Mouse (Mus musculus) embryonic facial prominence, embryonic 15.5 days (tissue): ENCODE data around the gene Med23. TPM values are rescaled to one million over a fixed set of nuclear protein-coding genes. Genes with fewer than 3 reads are reported as not detected.

Experiments used
- ATAC-seq: fragments of 200-750 bp; cut with Nextera tagmentation; 2 replicates; pipeline ENCODE4 v1.8.0; 2017; ENCODE audit warnings: low read depth, moderate TSS enrichment; ENCODE audit not compliant: insufficient number of reproducible peaks, low FRiP score, low TSS enrichment
- H3K27ac ChIP-seq: fragments of 300-500 bp; sonication (generic); replicated peaks from 2 replicates; pipeline ENCODE4 v1.5.1; 2015; ENCODE audit warnings: mild to moderate bottlenecking, inconsistent platforms
- H3K27me3 ChIP-seq: fragments of 300-500 bp; sonication (generic); 2 replicates; pipeline ENCODE4 v1.6.1; 2015; ENCODE audit warnings: inconsistent platforms
- H3K36me3 ChIP-seq: fragments of 300-500 bp; sonication (generic); 2 replicates; pipeline ENCODE4 v1.6.1; 2015; ENCODE audit warnings: mild to moderate bottlenecking, inconsistent platforms
- H3K4me1 ChIP-seq: fragments of 300-500 bp; sonication (generic); 2 replicates; pipeline ENCODE4 v1.6.1; 2015; ENCODE audit warnings: inconsistent platforms
- H3K4me2 ChIP-seq: fragments of 300-500 bp; sonication (generic); replicated peaks from 2 replicates; pipeline ENCODE4 v1.6.1; 2015; ENCODE audit warnings: mild to moderate bottlenecking, inconsistent platforms
- H3K4me3 ChIP-seq: fragments of 300-500 bp; sonication (generic); replicated peaks from 2 replicates; pipeline ENCODE4 v1.5.1; 2015; ENCODE audit warnings: mild to moderate bottlenecking, inconsistent platforms
- H3K9ac ChIP-seq: fragments of 300-500 bp; sonication (generic); 2 replicates; pipeline ENCODE4 v1.6.1; 2015; ENCODE audit warnings: inconsistent platforms
- H3K9me3 ChIP-seq: fragments of 300-500 bp; sonication (generic); replicated peaks from 2 replicates; pipeline ENCODE4 v1.6.1; 2016; ENCODE audit warnings: inconsistent platforms
- WGBS: fragments of 180-500 bp; shearing (Covaris S2); methylation state at CpG from one replicate; pipeline ENCODE4 v1.1.7; 2015; 5-methylcytosine and 5-hydroxymethylcytosine counted together
- polyA plus RNA-seq: library from polyadenylated mRNA; unstranded; fragments of >200 nt; fragmentation: Nextera tagmentation; extraction: Ambion mirVana; gene quantifications from 2 replicates; pipeline ENCODE4 v1.2.1, GENCODE M21; 2015

Med23 gene
- polyA plus RNA-seq, 1 experiment from 2014 or later: 19.4 TPM

DNA sequence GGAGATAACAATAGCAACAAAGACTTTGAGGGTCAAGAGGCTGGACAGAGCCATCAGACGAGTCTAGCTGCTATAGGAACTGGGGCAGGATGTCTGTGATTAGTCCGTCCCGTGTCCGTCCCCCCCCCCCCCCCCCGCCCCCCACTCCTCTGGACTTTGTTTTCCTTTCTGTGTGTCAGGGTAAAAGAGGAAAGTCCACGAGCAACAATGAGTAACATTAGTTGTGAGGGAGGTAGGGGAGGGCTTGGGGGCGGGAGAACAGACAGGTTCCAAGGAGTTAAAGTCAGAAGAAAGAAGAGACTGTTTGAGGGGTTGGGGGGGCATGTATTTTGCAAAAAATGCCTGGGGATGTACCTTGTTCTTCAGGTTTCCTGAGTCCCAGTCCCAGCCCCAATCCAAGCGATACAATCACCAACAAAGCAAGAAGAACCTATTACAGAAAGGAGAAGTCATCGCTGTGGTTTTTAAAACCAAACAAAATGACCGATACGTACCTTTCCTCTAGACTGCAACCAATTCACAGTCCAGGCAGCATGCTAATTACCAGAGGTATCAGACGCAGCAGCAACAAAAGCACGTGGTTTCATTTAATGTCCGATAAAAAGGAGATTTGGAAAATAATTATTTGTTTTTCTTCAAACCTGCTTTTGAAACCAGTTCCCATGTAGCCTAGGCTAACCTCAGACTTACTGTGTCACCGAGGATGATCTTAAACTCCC is 38.2 kb upstream of the Med23 start:
- no peak overlapping the region for H3K9ac ChIP-seq
- H3K4me3 ChIP-seq: no peak overlapping the region
- ATAC-seq: no peak
- no peak overlapping the region for H3K27ac ChIP-seq
- H3K4me1 ChIP-seq: peaks cover 15% of the 10 kb centered on the region
- 47% methylated on average over 15 of the region's 15 CpGs for WGBS
- H3K36me3 ChIP-seq: no peaks in the 10 kb centered on the region
- no peaks in the 10 kb centered on the region for H3K9me3 ChIP-seq
- H3K27me3 ChIP-seq: no peaks in the 10 kb centered on the region
- no peak overlapping the region for H3K4me2 ChIP-seq

DNA sequence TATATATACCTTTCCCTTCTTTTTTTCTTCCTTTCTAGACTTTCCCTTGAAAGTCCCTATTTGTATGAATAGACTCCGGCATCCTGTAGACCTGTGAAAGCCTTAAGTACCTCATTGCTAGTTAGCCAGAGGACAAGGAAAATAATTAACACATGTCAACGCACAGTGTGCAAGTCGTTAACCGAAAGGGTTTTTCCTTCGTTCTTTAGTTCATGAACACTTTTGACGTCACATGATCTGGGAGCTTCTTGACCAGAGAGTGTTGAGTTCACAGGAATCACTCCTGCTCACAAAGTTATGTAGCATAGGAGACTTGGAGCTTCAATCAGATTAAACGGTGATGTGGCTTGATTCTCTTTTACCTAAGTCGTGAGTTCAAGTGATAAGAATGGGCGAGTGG is 37.5 kb upstream of the Med23 start:
- H3K4me2 ChIP-seq: no peak overlapping the region
- peaks cover 15% of the 10 kb centered on the region for H3K4me1 ChIP-seq
- H3K9me3 ChIP-seq: no peaks in the 10 kb centered on the region
- H3K36me3 ChIP-seq: no peaks in the 10 kb centered on the region
- no peak overlapping the region for H3K27ac ChIP-seq
- no peaks in the 10 kb centered on the region for H3K27me3 ChIP-seq
- no peak overlapping the region for H3K4me3 ChIP-seq
- WGBS: 84% methylated on average over 9 of the region's 9 CpGs
- no peak for ATAC-seq
- no peak overlapping the region for H3K9ac ChIP-seq

DNA sequence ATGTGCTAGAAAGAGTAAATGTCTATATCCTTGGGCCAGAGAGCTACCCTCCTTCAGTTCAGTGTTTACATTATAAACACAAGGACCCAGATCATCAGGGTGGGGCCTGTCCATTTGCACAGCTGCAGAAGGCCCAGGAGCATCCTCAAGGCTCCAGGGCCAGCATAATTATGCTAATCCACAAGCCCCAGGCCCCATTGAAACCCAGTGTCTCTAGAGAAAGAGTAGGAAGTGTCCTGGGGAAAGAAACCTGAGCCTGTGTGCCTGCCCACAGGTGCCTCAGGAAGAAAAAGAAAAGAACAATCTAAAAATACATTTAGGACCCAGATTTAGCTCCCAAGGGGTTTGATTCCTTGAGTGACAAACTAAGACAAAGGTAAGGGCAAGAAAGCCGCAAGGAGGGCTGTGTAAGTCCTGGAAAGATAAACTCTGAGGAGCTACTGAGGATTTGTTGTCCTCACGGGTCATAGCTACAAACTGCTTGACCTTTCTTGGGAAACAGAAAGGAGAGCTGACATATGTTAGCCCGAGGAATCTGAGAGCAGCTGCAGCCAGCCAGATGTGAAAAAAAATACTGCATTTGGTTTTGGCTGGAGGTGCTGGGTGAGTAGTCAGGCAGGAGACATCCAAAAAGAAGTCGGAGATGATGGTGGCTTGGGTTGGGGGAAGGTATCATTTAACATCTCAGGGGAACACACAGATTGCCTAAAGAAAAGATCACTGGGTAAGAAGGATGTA is 35.0 kb upstream of the Med23 start:
- WGBS: 10% methylated on average over 4 of the region's 4 CpGs

DNA sequence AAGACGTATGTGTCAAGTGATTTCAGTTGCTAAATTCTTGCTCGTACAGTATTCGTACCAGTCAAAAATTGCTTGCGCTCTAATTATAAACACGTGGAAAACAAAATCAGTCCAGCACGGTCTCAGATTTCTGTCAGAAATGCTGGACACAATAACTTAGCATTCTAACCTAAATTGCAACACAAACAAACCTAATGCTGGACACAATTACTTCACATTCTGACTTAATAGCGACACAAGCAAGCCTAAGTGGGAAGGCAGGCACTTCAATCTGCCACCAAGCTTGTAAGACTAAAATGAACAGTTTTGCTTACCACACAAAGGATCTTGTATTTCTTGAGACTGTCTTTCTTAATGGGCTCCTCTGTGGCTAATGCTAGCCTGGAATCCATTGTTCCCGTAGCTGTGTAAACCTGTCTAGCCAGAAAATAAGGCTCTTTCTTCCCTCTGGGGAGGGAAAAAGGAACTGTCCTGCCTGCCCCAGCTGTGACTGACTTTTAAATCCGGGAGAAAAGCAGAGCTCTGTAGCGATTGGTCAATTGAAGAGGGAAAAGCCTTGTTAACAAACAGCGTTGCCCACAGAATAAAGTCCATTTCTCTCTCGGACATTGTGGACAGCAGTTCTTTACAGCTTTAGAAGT is 34.0 kb upstream of the Med23 start:
- peaks cover 15% of the 10 kb centered on the region for H3K4me1 ChIP-seq
- H3K4me3 ChIP-seq: peak overlapping the region; percentile 25
- peak overlapping the region; percentile 45 for H3K4me2 ChIP-seq
- no peaks in the 10 kb centered on the region for H3K36me3 ChIP-seq
- no peaks in the 10 kb centered on the region for H3K27me3 ChIP-seq
- ATAC-seq: peak; percentile 34; the same call in 1 of the 2 replicates
- no peak overlapping the region for H3K9ac ChIP-seq
- peak overlapping the region; percentile 60; the same call in 1 of the 2 replicates for H3K27ac ChIP-seq
- WGBS: 2% methylated on average over 12 of the region's 12 CpGs
- no peaks in the 10 kb centered on the region for H3K9me3 ChIP-seq

More for the DNA sequence above, 35.0 kb upstream of the Med23 start:
- Histone ChIP-seq H3K4me2 (peak overlapping the region; percentile 45), H3K4me1 (peaks cover 15% of the 10 kb centered on the region), H3K9me3 (no peaks in the 10 kb centered on the region), H3K4me3 (peak overlapping the region; percentile 25; the same call in 1 of the 2 replicates), H3K27ac (no peak overlapping the region), H3K9ac (no peak overlapping the region), H3K27me3 (no peaks in the 10 kb centered on the region), H3K36me3 (no peaks in the 10 kb centered on the region)
- ATAC-seq: no peak; the same call in 1 of the 2 replicates

DNA sequence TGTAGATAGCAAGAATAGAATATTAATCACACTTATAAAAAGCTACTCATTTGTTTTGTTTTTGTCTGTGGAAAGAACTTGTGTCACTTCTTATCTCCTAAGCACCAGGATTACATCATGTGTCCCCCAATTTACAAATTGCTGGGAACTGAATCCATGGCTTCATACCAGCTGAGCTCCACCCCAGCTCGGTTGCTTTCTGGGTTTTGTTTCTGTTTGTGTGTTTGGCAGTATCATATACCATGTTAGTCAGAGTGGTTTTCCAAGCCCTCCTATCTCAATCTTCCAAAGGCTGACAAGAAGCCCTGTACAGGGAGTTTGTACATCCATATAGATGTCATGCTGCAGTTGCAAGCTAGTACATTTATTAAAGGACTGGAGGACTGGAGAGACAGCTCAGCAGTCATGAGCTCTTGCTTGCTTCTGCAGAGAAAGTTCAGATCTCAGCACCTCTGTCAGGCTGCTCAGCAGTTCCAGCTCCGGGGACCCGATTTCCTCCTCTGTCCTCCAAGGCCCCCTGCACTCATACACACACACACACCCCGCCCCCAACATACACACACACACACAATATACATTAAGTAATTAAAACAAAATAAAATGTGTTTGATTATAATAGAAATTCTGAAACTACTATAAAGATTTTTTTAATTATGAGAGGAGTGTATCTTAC is 33.3 kb upstream of the Med23 start:
- H3K4me3 ChIP-seq: peak overlapping the region; percentile 25
- H3K4me1 ChIP-seq: peaks cover 15% of the 10 kb centered on the region
- no peak overlapping the region for H3K9ac ChIP-seq
- H3K36me3 ChIP-seq: no peaks in the 10 kb centered on the region
- WGBS: 25% methylated on average over 4 of the region's 4 CpGs
- H3K27ac ChIP-seq: no peak overlapping the region; the same call in 1 of the 2 replicates
- no peaks in the 10 kb centered on the region for H3K27me3 ChIP-seq
- H3K9me3 ChIP-seq: no peaks in the 10 kb centered on the region
- ATAC-seq: no peak
- H3K4me2 ChIP-seq: peak overlapping the region; percentile 45

DNA sequence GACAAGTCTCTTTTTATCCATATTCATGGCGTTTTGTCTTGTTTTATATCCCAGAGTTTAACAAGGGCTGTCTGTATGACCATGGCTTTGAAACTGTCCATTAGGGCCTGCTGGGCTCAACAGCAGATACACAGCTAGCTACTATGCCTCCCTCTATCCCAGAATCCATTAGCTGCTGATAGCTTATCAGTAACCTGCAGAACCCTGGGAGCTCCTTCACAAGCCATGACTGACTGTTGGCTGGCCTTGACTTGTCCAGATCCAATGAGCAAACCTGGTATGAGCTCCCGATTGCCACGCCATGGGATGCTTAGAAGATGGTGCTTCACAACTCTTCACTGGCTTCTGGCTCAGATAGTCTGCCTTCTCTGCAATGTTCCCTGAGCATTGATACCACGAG is 29.0 kb upstream of the Med23 start:
- H3K9ac ChIP-seq: no peak overlapping the region
- WGBS: 89% methylated on average over 4 of the region's 4 CpGs

DNA sequence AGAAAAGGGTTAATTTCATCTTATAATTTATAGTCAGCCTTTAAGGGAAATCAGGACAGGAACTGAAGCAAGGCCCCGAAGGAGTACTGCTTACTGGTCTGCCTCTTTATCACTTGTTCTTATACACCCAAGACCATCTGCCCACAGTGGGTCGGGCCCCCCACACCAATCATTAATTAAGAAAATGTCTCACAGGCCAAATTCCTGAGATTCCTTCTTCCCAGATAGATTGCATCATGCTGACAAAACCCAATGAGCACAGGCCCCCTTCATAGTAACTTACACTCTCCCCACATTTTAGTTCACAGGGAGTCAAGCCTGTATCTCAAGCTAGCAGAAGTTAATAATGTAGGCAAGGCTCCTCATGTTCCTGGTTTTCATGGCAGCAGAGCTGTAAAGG is 27.8 kb upstream of the Med23 start:
- 26% methylated on average over 2 of the region's 2 CpGs for WGBS
- H3K4me3 ChIP-seq: no peak overlapping the region
- H3K9ac ChIP-seq: no peak overlapping the region
- H3K27ac ChIP-seq: no peak overlapping the region
- no peaks in the 10 kb centered on the region for H3K4me1 ChIP-seq
- no peaks in the 10 kb centered on the region for H3K9me3 ChIP-seq
- H3K27me3 ChIP-seq: no peaks in the 10 kb centered on the region
- H3K4me2 ChIP-seq: no peak overlapping the region
- H3K36me3 ChIP-seq: no peaks in the 10 kb centered on the region
- ATAC-seq: no peak

More for the DNA sequence above, 29.0 kb upstream of the Med23 start:
- no peaks in the 10 kb centered on the region for H3K36me3 ChIP-seq
- H3K4me1 ChIP-seq: peaks cover 3% of the 10 kb centered on the region; the same call in 1 of the 2 replicates
- no peak overlapping the region for H3K4me3 ChIP-seq
- no peak overlapping the region for H3K4me2 ChIP-seq
- H3K9me3 ChIP-seq: no peaks in the 10 kb centered on the region
- H3K27me3 ChIP-seq: no peaks in the 10 kb centered on the region
- ATAC-seq: no peak
- H3K27ac ChIP-seq: no peak overlapping the region

DNA sequence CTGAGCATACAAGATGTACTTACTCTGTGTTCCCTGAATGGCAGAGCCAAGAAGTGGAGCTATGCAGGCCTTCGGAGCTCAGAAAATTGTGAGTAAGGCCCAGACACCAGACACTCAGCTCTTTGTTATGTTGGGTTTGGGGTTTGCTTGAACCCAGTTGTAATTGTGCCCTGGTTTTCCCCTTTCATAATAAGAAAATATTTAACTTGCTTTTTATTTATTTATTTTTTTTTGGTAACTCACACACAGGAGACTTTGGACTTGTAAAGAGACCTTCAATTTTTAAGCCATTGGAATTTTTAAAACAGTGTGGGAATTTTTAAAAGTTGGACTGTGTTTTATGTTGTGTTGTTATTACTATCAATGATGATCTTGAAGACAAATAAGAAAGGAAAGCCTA is 27.1 kb upstream of the Med23 start, which contains the start of gene Enpp3:
Enpp3 (minus strand) TSS at position 148 of the 400 bp plus-strand sequence.
- WGBS: 79% methylated on average over 1 of the region's 1 CpGs
- Histone ChIP-seq H3K4me2 (no peak within 1 kb of the TSS), H3K9me3 (no peaks in the 10 kb centered on the region), H3K36me3 (no peaks in the 10 kb centered on the region), H3K27me3 (no peaks in the 10 kb centered on the region), H3K27ac (no peak within 1 kb of the TSS), H3K4me3 (no peak within 1 kb of the TSS), H3K9ac (no peak within 1 kb of the TSS), H3K4me1 (no peaks in the 10 kb centered on the region)
- ATAC-seq: no peak

DNA sequence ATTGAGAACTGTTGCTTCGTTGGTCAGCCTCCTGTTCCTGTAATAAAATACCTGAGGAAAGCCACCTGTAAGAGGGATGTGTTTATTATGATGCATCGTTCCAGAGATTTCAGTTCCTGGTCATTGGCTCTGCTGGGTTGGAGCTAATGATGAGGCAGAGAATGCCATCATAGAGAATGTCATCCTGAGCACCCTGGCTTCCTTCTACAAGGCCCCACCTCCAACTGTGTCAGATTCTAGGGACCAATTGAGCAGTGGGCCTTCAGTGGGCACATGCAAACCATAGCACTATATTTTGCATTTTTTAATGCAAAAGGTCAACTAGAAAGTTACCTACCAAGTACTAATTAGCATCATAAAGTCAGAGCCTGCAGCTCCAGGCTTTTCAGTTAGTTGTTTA is 6.6 kb upstream of the Med23 start:
- no peak overlapping the region for H3K27ac ChIP-seq
- H3K4me3 ChIP-seq: no peak overlapping the region
- no peak overlapping the region for H3K4me2 ChIP-seq
- no peak overlapping the region for H3K9ac ChIP-seq
- no peaks in the 10 kb centered on the region for H3K4me1 ChIP-seq
- H3K27me3 ChIP-seq: no peaks in the 10 kb centered on the region
- ATAC-seq: no peak
- no peaks in the 10 kb centered on the region for H3K9me3 ChIP-seq
- H3K36me3 ChIP-seq: no peaks in the 10 kb centered on the region
- WGBS: 63% methylated on average over 2 of the region's 2 CpGs

DNA sequence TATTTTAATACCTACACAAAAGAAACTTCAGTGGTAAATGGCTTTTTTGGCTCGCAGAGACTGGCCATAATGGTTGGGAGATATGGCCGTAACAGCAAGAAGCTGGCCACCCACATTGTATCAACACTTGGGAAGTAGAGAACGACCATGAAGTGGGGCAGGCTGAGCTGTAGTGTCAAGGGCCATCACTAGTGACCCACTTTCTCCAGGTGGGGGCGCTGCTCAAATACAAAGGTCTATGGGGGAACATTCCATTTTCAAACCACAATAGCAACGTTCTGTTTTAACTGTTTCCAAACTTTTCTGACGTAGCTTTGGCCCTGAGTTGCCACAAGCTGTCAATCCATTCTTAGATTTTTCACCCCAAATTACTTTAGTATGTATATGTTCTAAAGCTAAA is 5.4 kb upstream of the Med23 start:
- Histone ChIP-seq H3K4me1 (no peaks in the 10 kb centered on the region), H3K27ac (no peak overlapping the region), H3K36me3 (no peaks in the 10 kb centered on the region), H3K27me3 (no peaks in the 10 kb centered on the region), H3K9ac (no peak overlapping the region), H3K4me2 (no peak overlapping the region), H3K9me3 (no peaks in the 10 kb centered on the region), H3K4me3 (no peak overlapping the region)
- WGBS: 67% methylated on average over 6 of the region's 6 CpGs
- ATAC-seq: no peak

DNA sequence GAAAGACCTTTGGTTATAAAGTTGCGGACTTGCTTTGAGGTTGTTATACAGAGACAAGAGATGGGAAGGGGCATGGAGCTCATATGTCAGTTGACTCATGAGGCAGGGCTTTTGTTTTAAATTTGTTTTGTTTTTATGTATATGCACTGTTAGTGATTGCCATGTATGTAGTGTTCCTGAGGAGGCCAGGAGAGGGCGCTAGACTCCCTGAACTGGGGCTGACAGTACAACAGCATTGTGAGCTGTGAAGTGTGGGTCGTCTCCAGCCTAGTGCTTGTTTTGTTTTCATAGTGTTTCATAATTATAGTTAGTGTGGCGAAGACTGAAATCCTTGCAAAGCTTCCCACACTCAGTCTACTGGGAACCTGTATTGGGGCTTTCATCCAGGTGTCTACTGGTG is 3.8 kb downstream of the Med23 start:
- H3K4me3 ChIP-seq: no peak overlapping the region
- no peak overlapping the region for H3K27ac ChIP-seq
- no peak for ATAC-seq
- H3K9ac ChIP-seq: no peak overlapping the region
- no peak overlapping the region for H3K4me2 ChIP-seq
- H3K4me1 ChIP-seq: 0 out of 2 replicates have a peak, but pooled peaks cover 4% of the 10 kb centered on the region
- WGBS: 74% methylated on average over 4 of the region's 4 CpGs
- no peaks in the 10 kb centered on the region for H3K27me3 ChIP-seq
- peaks cover 64% of the 10 kb centered on the region for H3K36me3 ChIP-seq
- no peaks in the 10 kb centered on the region for H3K9me3 ChIP-seq
